Mouse (Mus musculus) lung, adult 2 months (tissue): Measurements from ENCODE around the gene Pfkl.

Source experiments
- CTCF ChIP-seq: fragments of 200-500 bp; IDR thresholded peaks from 2 replicates; pipeline ENCODE4 v1.5.1; 2011; ENCODE audit warnings: mild to moderate bottlenecking, low read length, control low read depth; ENCODE audit not compliant: insufficient read depth
- POLR2A ChIP-seq: fragments of 200-500 bp; IDR thresholded peaks from 2 replicates; pipeline ENCODE4 v1.6.1; 2011; ENCODE audit warnings: low read depth, mild to moderate bottlenecking, control low read depth, low read length, borderline replicate concordance; ENCODE audit errors: extremely low read depth

DNA sequence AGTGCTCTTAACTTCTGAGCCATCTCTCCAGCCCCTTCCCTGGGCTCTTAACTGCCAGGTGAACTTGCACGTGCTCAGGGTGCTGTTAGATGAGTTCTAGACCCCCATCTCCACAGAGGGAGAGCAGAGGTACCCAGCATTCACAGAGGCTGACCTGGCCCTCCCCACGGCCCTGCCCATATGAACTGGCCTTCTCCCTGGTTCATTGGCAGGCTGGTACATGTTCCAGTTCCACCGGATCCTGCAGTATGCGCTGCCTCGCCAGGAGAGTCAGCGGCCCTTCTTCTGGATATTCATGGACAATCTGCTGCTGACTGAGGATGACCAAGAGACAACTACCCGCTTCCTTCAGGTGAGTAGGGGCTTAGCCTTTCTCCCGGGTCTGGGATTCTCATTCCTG is 47.2 kb upstream of the Pfkl start:
- TF ChIP-seq POLR2A = no peak
- TF ChIP-seq CTCF = no peak
